Mouse (Mus musculus) B cell, adult (primary cell): ENCODE measurements around the gene Il10rb. TPM values are rescaled to one million over a fixed set of nuclear protein-coding genes. Genes with fewer than 3 reads are reported as not detected.

Experiments
- total RNA-seq: library from RNA; stranded (reverse); gene quantifications from 4 replicates; pipeline ENCODE4 v1.2.4, GENCODE M21; 2023; ENCODE audit not compliant: inconsistent age

Il10rb gene
- 89.3 to 102 TPM (median 92.4 TPM) in 4 replicates for total RNA-seq

DNA sequence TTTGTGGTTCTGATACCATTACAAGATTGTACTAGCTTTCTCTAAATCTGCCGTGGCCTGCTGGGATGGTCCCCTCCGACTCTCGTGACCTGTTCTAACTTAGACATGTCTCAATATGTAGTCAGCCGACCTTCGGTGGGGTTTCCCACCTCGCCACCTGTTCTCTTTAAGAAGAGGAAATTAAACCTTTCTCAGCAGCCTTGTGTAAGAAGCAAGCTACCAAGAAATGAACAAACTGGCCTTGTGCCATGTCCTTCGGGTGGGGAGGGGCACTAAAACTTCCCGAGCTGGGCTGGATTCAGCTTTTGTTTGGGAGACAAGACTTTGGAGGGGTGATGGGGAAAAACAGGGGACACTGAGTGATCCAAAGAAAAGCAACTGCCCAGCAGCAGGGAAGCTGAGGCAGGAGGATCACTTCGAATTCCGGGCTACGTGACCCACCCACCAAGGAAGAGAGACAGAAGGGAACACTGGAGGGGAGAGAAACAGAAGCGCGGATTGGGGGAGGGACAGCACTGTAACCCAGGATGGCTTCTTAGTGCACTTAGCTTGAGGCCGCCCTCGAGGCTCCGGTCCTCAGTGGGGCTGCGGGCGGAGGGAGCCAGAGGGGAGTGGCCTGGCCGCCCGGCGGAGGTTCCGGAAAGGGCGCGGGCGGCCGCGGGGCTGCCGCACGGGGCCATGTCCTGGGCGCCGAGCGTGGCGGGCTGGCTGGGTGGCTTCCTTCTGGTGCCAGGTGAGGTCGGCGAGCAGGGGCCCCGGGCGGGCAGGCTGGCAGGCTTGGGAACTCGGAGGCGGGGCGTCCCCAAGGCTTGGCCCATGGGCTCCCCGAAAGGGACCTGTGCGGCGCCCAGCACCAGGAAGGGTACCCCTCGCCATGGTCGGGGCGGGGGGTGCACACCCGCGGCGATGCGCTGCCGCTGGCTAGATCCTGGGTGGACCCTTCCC is at the start of gene Il10rb:
Gene Il10rb, plus strand, starts transcription at position 525 of the 945 bp plus-strand sequence.

DNA sequence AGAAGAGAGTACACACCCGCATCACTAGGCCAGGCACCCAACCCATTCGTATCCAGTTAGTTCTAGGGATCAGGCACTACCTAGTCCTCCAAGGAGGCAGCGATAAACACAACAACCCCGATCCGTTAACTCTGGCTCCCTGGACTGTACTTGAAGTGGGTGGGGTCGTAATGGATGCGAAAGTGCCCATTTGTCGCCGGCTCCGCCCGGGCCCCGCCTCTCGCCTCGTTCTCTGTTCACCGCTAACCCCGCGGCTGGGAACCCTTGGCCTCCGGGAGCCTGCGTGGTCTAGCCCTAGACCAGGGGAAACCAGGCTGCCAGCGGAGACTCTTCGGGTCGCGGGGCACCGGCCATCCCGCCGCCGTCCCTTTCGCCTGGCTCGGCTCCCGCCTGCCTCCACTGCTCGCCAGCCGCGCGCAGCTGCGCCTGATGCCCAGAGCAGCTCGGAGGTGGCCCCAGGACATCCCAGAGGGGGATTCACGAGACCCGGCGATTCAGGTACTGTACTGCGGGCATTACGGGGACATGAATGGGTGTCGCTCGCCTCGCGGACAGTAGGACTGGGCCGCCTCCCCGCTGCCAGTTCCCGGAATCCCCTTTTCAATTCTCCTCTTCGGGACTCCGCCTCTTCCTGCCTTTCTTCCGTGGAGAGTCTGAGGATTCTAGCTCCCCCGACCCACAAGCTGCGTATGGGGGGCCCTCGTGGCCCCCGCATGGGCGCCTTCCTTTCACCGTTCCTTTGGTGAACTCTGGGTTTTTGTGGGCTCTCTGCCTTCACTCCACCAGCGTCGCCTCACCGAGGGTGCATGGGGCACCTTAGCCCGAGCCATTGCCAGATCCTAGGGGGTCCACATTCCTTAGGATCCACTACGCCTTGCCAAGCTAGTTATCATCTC is 33.1 kb upstream of the Il10rb start, which contains the start of gene Ifnar2:
Gene Ifnar2, plus strand, starts transcription at position 207 of the 896 bp plus-strand sequence.

DNA sequence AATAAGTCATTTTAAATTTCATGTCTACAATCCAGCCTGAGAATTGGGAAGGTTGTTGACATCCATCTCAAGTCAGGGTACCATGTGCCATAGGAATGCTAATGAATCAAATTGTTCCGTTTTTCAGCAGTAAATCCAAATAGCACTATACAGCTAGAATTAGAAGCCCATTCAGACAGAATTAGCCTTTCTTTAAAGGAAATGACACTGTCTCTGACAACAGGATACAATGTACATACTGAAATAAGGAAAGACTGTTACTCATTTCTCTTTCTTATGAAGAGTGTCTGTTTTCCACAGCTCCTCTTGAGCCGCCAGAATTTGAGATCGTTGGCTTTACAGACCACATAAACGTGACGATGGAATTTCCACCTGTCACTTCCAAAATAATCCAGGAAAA is 14.5 kb upstream of the Il10rb start, which contains the start of gene Gm21970:
Gene Gm21970, plus strand, starts transcription at position 301 of the 400 bp plus-strand sequence.

Other genes with a start within 250 kb of the Il10rb start
- not detected in 4 replicates for gene Olig2, start 180.7 kb upstream of the Il10rb start, total RNA-seq
- gene Olig1, start 136.4 kb upstream of the Il10rb start, total RNA-seq = not detected in 4 replicates
- gene Ifnar2, start 33.4 kb upstream of the Il10rb start, total RNA-seq = 46.4 to 52.8 TPM (median 49.8 TPM) in 4 replicates
- not detected in 4 replicates for gene Gm21970, start 14.4 kb upstream of the Il10rb start, total RNA-seq
- gene Ifnar1, start 79.1 kb downstream of the Il10rb start, total RNA-seq = 135 to 157 TPM (median 152 TPM) in 4 replicates
- gene Ifngr2, start 140.9 kb downstream of the Il10rb start, total RNA-seq = 45.6 to 60.3 TPM (median 54.5 TPM) in 4 replicates
- gene Tmem50b, start 191.6 kb downstream of the Il10rb start, total RNA-seq = 34.2 to 37.6 TPM (median 36.5 TPM) in 4 replicates
- 0.48 to 2.8 TPM (median 1.4 TPM) in 4 replicates for gene Dnajc28, start 212.9 kb downstream of the Il10rb start, total RNA-seq
- gene Gart, start 240.8 kb downstream of the Il10rb start, total RNA-seq = 76.4 to 88.1 TPM (median 82.4 TPM) in 4 replicates
- gene Son, start 241.3 kb downstream of the Il10rb start, total RNA-seq = 501 to 548 TPM (median 535 TPM) in 4 replicates